Mouse (Mus musculus): ENCODE data around the gene Gipc2.

Gipc2 gene

DNA sequence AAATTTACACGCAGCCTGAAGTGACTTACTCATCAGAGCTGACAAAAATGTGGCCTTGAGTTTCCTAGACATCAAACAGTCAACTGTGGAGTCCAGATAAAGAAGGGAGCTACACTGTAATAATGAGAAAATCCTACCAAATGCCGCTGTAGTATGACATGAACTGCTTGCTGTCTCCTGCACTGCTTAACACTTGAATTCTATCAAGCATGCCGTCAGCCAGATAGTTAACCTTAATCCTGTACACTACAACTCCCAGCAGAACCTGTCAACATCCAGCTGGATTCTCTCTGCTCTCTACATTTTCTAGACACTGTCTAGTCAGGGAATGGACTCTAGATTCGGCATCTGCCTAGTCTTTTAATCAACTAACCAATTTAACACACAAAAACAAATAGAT lies 23.3 kb upstream of the Gipc2 start:
- DNase-seq, result no peak

DNA sequence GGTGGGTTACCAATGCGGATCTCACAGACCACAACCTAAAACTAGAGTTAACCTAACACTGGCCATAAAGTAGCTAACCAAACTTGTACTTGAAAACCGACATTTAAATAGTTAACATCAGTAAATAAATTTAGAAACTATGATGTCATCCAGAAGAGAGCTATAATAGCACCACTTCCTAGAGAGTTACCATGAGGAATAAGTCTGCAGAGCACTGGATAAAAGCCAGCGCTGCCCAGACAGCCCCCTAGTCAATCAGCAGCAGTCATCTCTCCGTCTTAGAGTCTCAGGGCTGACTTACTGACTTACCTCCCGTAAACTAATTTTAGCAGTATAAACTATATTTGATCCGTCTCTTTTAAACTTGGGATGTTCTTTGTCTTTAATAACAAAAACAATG lies 20.1 kb upstream of the Gipc2 start:
- DNase-seq, result no peak

DNA sequence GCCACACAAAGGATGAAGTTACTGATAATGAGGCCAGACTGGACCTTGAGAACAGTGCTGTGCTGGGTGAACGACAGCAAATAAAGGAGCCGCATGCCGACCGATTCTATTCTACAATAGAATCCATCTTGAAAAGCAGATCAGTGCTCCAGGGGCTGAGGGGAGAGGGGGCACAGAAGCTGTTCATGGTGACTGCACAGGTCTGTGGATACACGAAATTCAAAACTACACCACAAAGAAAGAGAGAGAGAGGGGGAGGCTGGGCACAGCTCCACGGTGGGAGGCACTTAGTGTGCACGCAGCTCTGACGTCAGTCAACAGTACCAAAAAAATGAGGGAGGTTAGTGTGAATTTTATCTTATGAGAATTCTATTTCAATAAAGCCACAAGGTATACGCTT lies 17.5 kb upstream of the Gipc2 start:
- no peak for DNase-seq

DNA sequence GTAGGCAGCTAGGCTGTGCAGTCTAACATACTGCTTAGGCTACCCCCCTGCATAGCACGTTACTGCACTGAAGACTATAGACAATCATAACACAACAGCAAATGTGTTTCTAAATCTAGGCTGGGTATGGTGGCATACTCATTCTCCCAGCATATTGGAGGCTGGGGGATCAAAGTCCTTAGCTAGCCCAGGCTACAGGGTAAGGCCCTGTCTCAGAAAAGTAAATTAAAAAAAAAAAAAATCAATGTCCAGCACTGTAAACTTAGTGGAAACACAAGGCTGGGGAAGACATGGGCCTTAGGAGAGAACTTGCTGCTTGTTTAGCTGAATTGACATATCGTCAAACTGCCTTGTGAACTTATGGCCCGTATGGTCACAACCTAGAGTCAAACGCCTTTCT lies 14.6 kb upstream of the Gipc2 start:
- no peak for DNase-seq

DNA sequence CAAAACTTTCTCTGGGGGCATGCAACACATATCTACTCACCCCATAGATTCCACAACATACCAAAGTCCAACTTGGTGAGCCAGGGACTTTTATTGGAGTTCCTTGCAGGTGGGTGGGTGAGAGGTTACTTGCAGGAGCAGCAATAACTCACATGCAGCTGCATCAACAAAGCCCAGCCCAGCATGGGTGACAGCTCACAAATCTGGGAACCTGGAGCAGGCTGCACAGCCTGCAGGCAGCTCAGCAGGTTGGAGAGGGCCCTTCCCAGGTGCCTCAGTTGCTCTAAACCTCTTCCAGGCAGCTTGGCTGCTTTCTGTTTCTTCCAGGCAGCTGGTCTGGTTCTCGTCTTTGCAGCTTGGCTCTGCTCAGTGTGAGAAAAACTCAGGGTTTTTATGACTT lies 13.3 kb upstream of the Gipc2 start:
- DNase-seq, result no peak

DNA sequence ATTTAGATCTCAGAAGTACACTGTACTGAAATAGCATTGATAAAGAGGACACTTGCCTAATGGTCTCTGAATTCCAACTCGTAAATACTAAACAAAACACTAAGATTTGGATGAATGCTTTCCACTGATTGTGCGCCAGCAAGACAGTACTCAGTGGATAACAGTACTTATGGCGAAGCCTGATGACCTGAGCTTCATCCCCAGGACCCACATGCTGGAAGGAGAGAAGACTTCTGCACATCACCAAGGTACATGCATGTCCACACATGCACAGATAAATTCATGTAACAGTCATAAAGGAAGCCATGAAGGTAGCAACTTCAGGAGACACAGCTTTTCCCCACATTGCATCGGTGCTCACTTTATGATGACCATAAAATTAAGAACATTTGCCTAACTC lies 12.8 kb upstream of the Gipc2 start:
- no peak for DNase-seq

DNA sequence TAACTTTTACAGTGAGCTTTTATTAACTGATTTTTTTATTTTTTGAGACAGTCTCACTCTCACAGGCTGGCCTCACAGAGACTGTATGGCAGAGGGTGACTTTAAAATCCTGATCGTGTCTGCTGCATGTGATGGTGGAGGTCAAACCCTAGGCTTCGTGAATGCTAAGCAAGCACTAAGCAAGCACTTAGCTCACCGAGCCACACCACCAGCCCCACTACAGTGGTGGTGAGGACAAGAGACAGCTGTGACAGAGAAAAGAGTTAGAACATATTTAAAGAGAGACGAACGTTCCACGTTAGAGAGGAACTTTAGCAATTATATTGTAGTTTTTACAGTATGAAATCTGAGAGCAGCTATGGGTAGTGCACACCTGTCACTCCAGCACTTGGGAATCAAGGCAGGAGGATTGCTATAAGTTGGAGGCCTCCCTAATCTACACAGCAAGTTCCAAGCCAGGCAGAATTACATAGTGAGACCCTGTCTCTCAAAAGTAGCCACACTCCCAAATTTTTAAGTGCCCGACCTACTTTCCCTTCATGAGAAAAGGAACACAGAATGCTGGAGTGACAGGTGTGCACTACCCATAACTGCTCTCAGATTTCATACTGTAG lies 6.4 kb upstream of the Gipc2 start:
- DNase-seq, result no peak

DNA sequence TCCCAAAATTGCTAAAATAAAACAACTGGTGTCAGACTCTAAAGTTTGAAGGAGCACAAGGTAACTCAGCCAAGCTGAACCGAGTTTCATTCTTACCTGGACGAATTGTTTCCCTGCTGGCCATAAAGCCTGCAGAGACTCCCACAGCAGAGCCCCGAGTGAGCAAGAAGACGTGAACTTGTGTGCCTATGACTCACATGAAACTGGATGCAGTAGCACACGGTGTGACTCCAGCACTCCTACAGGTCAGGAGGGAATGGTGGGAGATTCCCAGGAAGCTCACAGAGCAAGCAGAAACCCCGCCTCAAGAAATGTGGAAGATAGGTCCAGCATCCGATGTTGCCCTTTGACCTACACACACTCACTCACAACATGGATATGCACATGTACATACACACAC lies 5.8 kb upstream of the Gipc2 start:
- no peak for DNase-seq

DNA sequence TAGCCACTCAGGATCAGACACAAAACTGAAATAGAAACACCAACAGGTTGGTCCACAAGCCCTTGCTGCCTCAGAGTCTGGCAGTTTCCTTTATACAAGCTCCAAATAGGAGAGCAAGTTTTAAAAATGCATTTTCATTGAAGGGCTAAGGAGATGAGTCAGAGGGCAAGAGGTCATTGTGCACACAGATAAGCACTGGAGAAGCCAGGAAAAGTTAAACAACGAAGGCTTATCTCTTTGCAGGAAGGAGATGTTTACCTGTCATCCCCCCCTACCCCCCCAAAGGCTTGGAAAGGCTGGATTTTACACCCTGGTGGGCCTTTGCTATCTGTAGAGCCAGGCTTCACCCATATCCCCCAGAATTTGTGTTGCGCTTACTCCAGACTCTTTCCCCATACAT lies 5.2 kb upstream of the Gipc2 start:
- DNase-seq, result no peak

DNA sequence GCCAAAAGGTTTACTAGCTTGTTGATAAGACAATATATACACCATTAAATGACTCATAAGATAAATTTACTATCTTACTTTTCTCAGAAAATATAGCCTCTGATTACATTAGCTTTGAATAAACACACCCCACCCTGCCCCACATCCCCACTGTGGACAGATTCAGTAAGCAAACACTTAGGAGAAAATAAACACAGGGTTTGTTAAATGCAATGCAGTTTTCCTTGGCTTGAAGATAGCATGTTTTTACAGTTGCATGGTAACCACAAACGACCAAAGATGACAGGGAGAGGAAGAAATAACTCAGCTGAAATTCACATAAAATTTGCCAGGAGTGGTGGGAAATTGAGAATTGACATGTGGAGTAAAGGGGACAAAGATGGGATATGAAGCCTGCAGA lies 4.4 kb upstream of the Gipc2 start:
- DNase-seq, result no peak

DNA sequence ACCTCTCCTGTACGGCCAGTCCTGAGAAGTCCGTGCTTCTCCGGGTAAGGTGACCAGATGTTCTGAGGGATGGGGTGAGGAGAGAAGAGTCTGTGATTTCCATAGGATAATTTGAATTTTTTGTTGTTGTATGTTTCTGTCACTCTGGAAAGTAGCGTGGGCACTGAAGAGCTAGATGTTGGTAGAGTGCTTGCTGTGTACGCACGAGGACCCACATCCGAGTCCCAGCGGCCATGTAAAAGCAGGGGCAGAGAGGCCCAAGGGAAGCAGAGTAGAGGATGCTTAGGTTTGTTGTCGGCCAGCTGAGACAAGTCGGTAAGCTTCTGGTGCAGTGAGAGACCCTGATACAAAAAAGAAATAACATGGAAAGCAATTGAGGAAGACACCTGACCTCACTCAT lies 2.0 kb upstream of the Gipc2 start:
- no peak for DNase-seq

DNA sequence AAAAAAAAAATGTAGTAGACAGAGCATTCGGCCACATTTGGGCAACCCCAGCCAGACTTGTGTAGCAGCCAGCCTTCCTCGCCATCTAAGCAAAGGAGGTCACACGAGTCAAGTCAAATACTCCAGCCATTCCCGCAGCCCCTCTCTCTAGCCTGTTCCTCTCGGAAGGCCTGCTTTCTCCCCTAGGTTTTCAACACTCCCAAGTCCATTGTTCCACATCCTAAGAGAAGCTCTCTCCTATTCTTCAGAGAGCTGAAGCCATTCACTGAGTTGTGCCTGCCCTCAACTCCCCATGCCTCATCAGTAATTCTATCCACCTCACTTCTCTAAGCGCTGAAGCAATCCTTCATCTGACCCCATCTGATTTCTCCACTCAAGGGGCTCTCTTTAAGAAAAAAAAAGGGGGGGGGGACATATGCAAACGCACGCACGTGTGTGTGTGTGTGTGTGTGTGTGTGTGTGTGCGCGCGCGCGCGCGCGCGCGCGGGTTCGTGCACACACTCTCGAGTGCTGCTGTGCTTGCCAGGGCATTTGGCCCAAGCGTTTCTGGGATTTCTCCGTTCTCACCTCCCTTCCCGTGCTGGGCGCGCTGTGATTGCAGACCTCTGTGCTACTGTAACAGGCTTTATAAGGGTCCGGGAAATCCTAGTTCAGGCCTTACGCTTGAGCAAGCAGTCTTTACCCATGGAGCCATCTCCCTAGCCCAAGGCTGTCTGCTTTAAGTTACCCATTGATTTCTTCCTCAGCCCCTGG lies 845 bp upstream of the Gipc2 start:
- DNase-seq, result no peak

DNA sequence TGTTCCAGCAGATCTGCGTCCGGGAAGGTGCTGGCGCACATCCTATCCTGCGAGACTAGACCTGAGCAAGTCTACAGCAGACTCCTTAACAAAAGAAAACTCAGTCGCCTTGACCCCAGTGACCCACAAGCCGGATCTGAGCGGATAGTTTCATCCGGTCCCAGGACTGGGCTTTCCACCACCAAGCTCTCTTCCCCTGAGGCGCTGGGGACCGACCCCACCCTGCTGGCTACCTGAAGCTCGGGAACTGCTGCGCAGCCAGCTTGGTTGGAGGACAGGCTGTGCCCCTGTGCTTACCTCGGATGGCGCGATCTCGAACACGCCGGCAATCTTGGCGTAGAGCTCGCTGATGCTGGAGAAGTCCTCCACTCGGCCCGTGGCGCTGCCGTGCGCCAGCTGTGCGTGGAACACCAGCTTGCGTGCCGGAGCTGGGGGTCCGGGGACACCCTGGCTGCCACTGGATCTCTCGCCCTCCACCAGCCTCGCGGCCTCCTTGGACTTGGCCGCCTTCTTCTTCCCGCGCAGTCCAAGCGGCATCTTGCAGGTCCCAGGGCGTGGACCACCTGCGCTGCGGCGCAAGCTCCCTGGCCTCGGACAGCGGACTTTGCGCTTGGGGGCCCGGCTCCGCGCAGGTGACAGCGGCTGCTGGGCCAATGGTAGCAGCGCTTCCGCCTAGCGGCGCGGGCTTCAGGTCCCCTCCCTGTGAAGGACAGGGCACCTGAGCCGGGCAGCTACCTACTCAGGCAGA lies 505 bp downstream of the Gipc2 start:
- DNase-seq, result peak; percentile 47

DNA sequence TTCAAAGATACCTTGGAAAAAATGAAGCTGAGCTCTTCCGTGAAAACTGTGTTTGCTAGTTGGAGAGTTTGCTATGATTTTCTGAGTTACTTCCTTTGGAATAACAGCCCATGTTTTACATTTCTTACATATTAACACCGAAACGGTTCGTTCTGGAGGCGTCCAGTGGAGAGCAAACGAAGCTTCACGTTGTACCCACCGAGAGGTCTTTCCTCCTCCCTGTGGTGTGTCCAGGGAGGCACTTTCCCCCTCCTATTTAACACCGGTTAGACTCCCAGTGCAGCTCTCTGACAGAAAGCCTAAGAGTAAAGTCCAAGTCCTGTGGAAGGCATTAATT lies 1.0 kb downstream of the Gipc2 start:
- no peak for DNase-seq

DNA sequence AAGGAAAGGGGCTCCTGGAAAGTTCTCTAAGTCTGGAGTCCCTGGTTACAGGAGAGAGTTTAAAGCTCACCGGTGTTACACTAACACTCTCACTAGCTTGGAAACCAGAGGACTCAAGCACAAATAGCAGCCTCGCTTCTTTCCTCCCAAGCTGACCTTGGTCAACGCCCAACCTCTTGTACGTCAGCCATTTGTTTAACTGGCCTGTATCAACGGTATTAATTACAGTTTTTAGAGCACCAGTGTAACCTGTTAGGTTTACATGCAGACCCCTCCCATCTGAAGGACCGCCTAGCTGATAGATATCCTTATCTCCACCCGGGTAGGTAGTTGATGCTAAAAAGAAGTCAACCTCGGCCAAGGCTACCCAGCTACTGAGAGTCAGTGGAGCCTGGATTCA lies 2.7 kb downstream of the Gipc2 start:
- no peak for DNase-seq

DNA sequence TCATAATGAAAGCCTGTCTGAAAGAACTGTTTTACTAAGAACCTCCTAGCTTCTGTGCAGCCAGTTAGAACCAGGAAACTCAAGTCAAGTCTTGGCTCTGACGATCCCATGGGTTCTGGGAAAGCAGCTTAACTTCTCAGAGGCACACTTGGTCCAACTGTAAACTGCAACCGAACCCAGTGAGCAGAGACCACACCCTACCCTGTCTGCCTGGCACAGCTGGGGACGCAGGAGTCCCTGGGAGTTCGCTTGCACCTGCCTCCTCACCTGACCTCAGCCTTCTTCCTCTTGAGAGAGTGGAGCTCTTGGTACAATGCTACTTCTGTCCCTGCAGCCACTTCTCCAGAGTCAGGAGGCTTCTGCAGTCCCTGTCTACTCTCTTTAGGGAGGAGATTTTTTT lies 5.4 kb downstream of the Gipc2 start:
- no peak for DNase-seq

DNA sequence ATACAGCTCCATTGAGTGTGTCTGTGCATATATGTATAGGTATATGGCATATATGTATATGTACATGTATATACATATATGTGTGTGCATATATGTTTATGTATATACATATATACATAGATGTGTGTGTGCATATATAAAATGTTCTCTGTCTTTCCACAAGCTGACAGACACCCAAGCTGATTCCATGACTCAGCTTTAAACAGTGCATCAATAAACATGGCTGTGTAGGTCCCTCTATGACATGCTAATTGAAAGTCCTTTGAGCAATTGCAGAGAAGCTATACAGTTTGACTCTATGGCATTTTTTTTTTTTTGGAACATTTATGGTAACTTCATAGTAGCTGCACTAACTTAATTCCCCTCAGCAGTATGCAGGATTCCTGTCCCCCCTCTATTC lies 6.7 kb downstream of the Gipc2 start:
- DNase-seq, result no peak

DNA sequence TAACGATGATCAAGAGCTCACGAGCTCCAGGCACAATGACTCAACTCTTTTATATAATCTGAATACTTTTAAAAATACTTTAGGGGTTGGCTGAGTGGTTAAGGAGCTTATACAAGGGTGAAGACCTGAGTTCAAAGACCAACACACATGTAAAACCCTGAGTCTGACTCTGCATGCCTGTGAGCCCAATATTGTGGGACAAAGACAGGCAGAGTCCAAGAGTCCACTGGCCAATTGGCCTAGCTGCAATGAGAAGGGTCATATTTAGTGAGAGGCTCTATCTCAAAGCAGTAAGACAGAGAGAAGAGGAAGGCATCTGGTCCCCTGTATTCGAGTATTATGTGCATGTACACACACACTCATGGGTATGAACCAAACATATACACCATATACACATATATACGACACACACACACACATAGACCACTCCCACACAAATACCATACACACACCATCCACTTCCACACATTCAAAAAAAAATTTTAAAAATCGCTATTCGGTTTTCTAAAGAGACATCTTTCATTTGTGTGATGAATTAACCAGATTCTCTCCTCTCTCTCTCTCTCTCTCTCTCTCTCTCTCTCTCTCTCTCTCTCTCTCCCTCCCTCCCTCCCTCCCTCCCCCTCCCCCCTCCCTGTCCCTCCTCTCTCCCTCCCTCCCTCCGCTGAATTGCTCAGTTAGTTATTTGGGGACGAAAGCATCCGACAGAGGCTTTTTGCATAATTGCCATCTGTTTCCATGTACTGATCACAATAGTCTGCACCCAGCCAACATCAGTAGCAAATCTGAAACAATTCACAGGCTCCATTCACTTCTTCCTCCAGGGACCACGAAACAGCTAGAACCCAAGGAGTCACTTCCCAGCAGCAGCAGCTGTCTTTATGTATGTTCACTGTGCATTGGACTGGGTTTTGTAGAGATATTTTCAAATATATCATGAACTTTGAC lies 7.4 kb downstream of the Gipc2 start:
- no peak for DNase-seq

DNA sequence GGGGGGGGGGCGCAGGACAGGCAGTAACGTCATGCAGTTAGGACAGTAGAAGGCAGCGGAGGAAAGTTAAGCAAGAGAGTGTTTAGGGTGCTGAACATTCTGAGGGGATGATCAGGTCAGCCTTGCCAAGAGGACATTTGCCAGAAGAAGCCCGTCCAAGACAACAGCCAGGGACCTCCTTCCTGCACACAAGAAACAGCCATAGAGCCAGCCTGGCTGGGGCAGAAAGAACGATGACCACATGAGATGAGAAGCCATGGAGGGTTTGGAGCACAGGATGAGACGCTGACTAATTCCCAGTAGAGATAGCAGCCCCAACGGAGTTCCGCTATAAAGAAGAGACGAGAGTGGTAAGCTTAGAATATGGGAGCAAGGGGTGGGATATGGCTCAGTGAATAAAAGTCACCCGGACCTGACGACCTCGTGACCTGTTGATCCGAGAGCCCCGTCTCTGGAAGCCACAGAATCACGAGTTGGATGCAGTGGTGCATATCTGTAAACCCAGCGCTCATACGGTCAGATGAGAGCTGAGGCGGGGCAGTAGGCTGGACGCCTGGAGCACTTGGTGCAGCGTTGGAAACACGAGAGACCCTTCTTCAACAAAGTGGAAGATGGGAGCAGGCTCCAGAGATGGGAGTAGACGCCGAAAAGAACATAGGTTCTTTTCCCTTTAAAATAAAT lies 9.1 kb downstream of the Gipc2 start:
- no peak for DNase-seq

DNA sequence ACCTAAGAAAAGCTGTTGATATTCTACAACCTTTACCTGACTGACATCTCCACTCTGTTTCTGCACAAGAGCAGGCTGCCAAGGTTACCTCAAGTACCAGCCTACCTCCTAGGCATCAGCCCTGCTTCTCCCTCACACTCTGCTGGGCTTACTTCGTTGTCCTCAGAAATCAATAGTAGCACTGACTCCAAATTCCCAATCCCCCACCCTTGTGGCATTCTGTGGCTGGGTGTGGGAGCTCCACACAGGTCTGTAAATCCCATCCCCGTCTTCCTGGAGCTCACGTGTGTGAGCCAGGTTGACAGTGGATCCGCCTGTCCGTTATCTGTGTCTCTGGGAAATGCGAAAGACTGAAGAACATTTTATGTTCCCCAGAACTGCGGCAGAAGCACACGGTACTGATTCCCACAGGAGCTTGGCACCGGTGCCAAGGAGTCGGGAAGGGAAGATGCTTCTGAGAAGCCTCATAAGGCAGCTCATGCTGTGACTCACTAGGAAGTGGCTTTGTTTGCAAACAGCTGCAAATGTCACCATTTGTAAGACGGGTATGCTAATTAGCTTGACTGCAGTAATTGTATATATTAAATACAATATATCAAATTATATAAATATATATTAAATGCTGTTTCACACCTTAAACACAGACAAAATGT lies 10.6 kb downstream of the Gipc2 start:
- peak; percentile 58 for DNase-seq

DNA sequence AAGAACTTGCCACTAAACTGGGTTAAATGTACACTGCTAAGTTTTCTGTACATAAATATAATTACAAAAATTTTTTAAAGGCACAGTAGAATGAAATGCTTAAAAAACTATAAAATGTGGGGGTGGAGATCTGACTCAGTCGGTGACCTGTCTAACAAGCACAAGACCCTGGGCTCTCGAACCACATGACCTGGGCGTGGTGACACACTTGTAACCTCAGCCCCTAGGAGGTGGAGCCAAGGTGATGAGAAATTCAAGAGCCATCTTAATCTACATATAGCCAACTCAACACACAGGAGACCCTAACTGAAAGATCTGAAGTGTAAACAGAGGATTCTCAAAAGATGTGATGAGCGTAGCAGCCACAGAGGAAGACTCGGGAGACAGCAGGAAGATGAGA lies 11.9 kb downstream of the Gipc2 start:
- DNase-seq, result no peak

DNA sequence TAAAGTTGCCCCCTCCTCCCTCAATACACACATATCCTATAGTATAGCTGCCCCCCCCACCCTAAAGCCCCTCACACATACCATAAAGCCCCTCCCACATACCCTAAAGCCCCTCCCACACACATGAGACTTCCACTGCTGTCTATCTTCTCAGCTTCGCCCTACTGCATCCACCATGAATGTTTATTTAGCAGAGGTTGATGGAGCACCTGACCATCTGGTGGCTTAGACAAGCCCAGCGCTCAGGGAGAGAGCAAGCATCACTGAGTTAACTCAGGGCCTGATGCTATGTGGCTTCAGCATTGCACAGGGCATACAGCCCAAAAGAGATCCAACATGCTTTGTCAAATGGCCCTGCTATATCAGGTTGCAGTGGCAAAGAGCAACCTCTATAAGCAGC lies 12.9 kb downstream of the Gipc2 start:
- DNase-seq, result no peak
